Mouse (Mus musculus) urinary bladder, postnatal 36 days (tissue): ENCODE results near the gene Frk.
"Not testable (repeated sequence)": the region's sequence is repeated elsewhere in the genome, so short reads cannot be mapped to it uniquely, and the experiment has no call there.

Experiments
- DNase-seq, 2 experiments: peaks; one replicate each; pipeline ENCODE4 v3.0.0; 2022; ENCODE audit warnings: low spot score in 2 of 2, mixed read lengths in 1 of 2

The Frk gene

GRCm38 (mm10) chr10:34483297-34484013 is at the start of gene Frk:
Frk (plus strand) TSS chr10:34483399.
- peak; percentile 45 to 52 for DNase-seq

DNA sequence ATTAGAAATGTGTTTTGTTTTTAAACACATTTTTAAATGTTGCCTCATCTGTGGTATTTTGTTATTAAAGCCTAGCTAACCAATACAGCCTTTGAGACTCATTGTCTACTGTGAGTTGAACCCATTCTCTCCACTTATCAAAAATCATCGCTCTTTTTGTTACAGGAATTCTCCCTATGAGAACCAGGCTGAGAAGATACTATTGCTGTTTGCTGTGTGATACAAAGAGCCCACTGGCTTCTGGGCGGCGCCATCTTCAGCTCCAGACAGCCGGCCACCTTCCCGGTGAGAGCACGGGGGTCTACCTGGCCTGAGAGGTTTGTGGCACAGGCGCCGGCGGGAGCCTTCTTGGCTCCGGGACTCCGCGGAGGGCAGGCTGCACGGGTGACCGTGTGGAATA is 49.0 kb upstream of the Frk start:
- not testable (repeated sequence) for DNase-seq

- no peak for DNase-seq
Measured at GRCm38 (mm10) chr10:34449469-34449868, 33.7 kb upstream of the Frk start.

DNA sequence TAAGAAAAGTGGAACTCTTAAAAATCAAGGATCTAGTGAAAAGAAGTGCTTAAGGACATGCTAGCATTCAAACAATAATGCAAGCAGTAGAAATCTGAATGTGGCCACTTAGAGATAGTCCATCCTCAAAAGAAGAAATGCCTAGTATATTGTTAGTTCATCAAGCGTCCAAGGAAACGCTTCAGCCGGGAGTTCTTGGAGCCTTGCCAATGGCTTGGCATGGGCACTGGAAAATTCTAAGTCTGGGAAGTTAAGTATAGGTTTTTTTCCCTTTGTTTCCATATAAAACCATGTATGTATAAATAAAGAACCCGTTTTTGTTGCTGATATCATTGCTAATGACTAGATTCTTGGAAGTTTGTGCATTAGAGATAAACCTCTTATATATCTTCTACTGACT is 21.7 kb upstream of the Frk start:
- DNase-seq = no peak

- DNase-seq = no peak
Measured at GRCm38 (mm10) chr10:34464321-34464720, 18.9 kb upstream of the Frk start.

- no peak for DNase-seq
Measured at GRCm38 (mm10) chr10:34469037-34469436, 14.2 kb upstream of the Frk start.

GRCm38 (mm10) chr10:34479942-34480455 is 3.2 kb upstream of the Frk start:
- no peak for DNase-seq

DNA sequence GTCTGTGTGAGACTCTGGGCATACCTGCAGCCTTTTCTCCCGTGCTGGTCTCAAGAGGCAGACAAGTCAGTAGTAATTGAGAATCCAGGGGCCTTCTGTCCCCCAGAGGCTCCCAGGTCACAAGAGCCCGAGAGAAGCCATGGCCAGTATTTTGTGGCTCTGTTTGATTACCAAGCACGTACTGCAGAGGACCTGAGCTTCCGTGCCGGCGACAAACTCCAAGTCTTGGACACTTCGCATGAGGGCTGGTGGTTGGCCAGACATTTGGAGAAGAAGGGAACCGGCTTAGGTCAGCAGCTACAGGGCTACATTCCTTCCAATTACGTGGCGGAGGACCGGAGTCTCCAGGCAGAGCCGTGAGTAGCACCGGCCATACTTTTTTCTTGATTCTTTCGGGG is 814 bp downstream of the Frk start:
- DNase-seq = peak; percentile 42 to 50

DNA sequence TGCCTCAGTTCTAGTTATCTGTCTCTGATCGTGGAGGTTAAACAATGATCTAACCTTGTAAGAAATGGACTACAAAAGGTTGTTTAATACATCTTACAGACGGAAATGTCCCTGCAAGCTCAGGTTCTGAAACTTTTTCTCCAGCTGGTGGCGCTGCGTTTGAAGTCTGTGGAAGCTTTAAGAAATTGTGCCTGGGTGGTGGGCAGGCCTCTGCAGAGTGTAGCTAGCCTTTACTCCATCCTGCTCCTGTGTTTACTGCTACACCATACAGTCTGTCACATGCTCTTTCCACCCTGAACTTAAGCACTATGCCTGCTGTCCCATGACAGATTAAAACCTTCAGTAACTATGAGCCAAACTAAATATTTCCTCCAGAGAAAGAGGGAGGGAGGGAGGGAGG is 1.9 kb downstream of the Frk start:
- peak; percentile 44 to 45 for DNase-seq

DNA sequence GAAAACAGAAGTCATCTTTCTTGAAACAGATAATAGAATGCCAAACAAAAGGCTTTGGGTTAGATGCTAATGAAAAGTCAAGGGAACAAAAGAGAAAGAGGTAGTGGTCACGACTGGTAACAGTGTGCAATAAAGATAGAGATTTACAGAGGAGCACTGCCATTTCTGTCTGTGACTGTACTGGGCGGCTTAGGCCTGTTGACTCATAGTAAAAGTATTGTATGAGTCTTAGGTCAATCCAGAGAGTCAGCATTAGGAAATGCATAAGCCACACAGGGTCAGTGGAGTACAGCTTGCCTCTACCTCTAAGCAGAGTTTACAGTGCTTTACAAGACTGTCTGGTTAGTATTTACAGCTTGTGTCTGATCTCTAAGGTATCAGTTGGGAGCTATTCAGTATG is 24.6 kb downstream of the Frk start:
- no peak for DNase-seq

- no peak for DNase-seq
Measured at GRCm38 (mm10) chr10:34508593-34508992, 25.4 kb downstream of the Frk start.

DNA sequence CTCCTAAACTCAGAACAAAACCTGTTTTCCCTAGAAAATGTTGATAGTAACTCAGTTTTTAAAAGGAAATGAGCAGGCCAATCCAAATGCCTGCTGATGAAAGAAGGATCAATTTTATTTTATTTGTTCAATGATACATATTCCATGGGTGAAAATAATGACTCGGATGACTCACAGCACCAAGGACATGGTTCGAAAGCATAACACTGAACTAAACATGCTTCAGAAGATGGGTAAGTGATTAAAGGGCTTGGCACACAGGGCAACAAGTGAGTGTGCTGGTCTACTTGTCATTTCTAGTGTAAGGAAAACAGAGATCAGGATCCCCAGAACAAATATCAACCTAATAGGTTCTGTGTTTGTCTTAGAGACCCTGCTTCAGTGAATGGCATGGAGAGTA is 26.1 kb downstream of the Frk start:
- no peak for DNase-seq

DNA sequence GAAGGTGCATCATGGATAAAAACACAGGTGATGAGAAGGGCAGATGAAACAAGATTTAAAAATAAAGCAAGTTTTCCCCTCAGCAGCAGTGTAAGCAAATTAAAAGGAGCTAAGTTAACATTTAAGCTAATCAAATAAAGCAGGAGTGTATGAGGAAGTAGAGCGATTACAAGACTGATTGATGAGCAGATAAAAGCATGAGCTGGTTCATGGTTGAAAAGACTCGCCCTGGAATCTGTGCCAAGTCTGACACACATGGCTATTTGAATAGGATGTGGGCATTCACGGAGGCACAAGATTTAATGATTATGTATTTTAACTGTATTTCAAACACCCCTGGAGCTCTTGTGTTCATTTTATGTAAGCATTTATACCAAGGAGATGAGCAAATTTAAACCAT is 28.0 kb downstream of the Frk start:
- DNase-seq = peak; percentile 33 to 50

GRCm38 (mm10) chr10:34512551-34512950 is 29.4 kb downstream of the Frk start:
- no peak for DNase-seq

DNA sequence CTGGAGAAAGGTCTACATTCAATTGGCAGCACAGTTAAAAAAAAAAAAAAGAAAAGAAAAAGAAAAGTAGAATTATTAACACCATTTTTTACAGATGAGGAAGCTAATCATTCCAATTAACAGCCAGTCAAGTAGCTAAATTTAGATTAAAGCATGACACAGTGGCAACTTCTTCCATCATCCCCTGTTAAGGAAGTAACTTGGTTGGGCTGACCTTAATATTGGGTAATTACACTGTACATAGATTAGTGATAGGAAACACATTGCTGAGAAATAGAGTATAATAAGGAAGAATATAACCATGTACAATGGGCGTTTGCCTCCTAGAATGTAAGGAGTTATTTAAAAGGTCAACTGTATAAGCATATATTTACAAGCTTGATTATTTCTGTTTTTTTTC is 42.4 kb downstream of the Frk start:
- no peak for DNase-seq

DNA sequence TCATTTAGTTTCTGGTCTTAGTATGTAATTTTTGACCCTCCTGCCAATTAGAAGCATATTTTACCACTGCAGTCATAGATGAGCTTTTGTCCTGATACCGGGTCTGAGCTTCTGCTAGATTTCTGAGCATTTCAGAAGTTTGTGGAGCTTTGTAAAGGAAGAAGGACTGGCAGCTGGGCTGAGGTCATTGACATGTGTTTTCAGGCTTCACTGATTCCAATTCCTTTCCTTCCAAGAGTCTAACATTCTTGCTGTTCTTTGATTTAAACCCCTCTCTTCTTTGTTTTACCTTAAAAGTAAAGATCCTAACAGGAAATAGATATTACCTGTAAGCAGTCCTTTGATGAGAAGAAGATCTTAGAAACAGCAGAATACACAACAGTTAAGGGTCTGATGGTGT is 48.6 kb downstream of the Frk start:
- no peak for DNase-seq

GRCm38 (mm10) chr10:34532507-34532906 is 49.3 kb downstream of the Frk start:
- no peak for DNase-seq

DNA sequence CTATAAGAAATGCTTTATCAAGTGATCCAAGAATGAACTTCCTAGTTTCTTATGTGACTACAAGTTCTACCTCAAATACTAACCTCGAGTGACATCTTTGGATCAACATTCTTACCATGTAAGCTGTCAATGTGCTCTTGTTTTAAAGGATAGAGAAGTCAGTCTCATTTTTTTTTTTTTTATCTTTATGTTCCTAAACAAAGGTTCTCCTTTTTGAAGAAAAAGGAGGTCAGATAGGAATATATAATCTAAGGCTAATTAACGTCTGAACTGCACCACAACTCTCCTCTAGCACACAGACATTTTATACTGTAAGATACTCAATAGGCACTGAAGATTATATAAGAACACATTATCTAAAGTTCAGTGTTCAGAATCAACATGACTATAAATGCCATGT is 57.5 kb downstream of the Frk start:
- DNase-seq = no peak

GRCm38 (mm10) chr10:34541717-34542490 is 58.7 kb downstream of the Frk start:
- no peak for DNase-seq

DNA sequence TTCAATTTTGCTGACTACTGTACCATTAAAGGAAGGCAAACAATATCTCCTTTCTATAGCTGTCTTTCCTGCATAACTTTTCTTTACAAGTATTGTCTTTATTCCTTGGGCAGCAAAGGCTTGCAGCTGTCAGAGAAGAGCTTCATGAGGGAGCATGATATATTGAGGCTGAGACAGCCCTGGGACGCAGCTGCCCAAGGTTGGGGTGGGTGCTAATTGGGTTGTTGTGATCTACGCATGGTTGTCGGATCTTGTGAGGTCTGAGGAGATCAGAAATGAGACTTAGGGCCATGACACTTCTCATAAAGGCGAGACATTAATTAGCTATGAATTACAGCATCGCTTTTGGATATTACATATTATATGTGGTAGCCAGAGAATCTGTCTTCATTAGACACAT is 67.4 kb downstream of the Frk start:
- no peak for DNase-seq

GRCm38 (mm10) chr10:34551636-34552035 is 68.4 kb downstream of the Frk start:
- DNase-seq = no peak

- no peak for DNase-seq
Measured at GRCm38 (mm10) chr10:34563518-34564176, 80.4 kb downstream of the Frk start.

- no peak for DNase-seq
Measured at GRCm38 (mm10) chr10:34615474-34615873, 132.3 kb downstream of the Frk start.
